Mouse (Mus musculus): ENCODE measurements at regions not wholly inside any gene's neighbourhood (a gene's known extent, or its start where the extent isn't known, plus 50 kb on each side); places are given as distances from the start of the nearest gene placed in this dataset.

DNA sequence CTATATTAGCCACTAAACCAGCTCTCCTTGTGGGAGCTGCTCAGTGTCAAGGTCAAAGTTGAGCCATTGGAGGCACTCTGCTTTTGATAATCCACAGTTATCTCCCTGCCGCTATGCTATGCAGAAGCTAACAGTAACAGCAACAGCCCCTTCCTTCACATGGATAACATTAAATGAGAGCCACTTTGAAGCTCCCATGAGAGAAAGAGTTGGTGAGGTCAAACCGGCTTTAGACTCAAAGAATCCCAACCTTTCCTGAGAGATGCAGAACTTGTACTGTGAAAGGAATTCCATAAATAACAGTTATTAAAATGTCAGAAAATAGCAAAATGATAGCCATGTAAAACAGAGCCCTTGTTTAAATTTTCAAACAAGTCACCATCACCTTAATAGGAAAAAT lies 316.1 kb upstream of the Gm9747 start:
- no peak for DNase-seq (ENCODE audit: extremely low spot score, low spot score)
- 72% methylated on average over 2 of the region's 2 CpGs for WGBS

DNA sequence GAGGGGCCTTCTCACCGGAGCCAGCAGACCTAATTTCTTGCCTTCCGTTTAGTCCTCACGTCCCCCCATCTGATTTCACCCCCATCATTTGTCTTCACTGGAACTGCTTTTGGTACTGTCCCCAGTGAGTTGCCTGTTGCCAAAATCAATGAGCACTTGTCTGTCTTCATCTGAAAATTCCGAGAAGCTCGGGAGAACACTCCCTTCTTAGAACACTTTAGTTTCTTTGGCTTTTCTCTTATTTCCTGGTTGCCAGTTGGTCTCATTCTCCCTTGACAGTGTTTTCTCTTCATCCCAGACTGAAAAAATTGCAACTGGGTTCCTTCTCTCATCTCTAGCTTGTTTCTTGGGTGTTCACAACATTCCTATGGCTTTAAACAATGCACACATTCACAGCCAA lies 305.2 kb upstream of the Gm9747 start:
- no peak overlapping the region for H3K4me3 ChIP-seq
- no peak overlapping the region for H3K27ac ChIP-seq
- WGBS: 88% methylated on average over 5 of the region's 5 CpGs
- no peaks in the 10 kb centered on the region for H3K4me1 ChIP-seq
- H3K27me3 ChIP-seq (ENCODE audit: poor library complexity, severe bottlenecking): no peaks in the 10 kb centered on the region
- H3K9me3 ChIP-seq: no peaks in the 10 kb centered on the region
- no peaks in the 10 kb centered on the region for H3K36me3 ChIP-seq (replicated peaks)
- DNase-seq (ENCODE audit: extremely low spot score, low spot score): no peak

More for the DNA sequence above, 316.1 kb upstream of the Gm9747 start:
- Histone ChIP-seq H3K27me3 (ENCODE audit: poor library complexity, severe bottlenecking) (no peaks in the 10 kb centered on the region), H3K36me3 (replicated peaks) (no peaks in the 10 kb centered on the region), H3K9me3 (no peaks in the 10 kb centered on the region), H3K27ac (no peak overlapping the region), H3K4me1 (no peaks in the 10 kb centered on the region), H3K4me3 (no peak overlapping the region)

DNA sequence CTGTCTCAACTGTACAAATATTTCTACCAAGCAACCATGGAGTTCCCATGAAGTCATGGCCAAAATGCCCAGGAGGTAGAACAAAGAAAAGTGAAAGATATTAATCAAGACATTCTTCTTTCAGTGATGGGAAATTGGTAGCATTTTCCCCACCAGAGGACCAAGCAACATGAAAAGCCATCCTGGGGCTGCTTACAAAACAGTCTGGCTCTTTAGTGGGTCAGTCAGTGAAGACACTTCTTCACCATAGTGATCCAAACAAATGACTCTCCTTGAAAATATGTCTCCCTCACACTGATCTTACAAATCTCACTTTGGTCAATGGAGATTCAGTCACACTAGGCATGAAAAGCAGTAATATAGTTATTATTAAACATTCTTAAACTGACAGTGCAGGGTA lies 299.8 kb upstream of the Gm9747 start:
- no peaks in the 10 kb centered on the region for H3K4me1 ChIP-seq
- no peak overlapping the region for H3K27ac ChIP-seq
- no peak overlapping the region for H3K4me3 ChIP-seq
- no peaks in the 10 kb centered on the region for H3K36me3 ChIP-seq (replicated peaks)
- DNase-seq (ENCODE audit: extremely low spot score, low spot score): no peak
- no peaks in the 10 kb centered on the region for H3K27me3 ChIP-seq (ENCODE audit: poor library complexity, severe bottlenecking)
- H3K9me3 ChIP-seq: no peaks in the 10 kb centered on the region

DNA sequence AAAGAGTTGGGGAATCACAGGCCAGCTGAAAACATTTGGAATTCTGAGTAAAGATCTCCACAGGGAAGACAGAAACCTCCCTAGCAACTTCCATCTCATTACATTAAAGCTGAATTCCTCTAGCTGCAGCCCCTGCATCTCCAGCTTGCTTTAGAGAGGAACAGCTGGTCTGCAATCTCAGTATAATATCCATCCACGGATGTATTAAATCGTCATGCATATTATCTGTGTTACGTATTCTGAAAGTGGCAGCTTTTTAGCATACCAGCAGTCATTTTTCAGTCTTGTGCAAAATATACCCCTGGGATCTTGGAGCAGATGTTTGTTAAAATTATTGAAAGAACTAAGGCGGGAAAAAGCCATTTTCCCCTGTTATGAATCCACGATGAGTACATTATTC lies 287.7 kb upstream of the Gm9747 start:
- Histone ChIP-seq H3K27me3 (ENCODE audit: poor library complexity, severe bottlenecking) (no peaks in the 10 kb centered on the region), H3K9me3 (no peaks in the 10 kb centered on the region), H3K27ac (no peak overlapping the region), H3K4me3 (no peak overlapping the region), H3K36me3 (replicated peaks) (no peaks in the 10 kb centered on the region), H3K4me1 (no peaks in the 10 kb centered on the region)
- no peak for DNase-seq (ENCODE audit: extremely low spot score, low spot score)
- WGBS: 88% methylated on average over 5 of the region's 5 CpGs

DNA sequence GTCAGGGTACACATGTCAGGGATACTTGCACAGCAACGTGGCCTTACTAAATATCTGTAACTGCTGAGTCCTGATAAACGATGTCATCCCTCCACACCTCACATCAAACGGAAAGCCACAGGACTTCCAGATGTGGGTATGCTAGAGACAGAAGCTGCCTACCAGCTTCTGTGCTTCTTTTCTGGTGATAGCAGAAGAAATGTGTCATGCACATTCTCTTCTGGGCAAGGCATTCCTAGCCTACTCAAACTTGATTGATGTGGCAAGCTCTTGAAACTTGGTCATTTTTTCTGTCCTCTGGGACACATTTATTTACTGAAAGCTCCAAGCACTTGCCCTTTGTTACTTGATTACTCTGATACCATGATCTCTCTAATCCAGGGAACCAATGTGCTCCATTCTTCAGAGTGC lies 282.8 kb upstream of the Gm9747 start:
- 77% methylated on average over 3 of the region's 3 CpGs for WGBS
- Histone ChIP-seq H3K27ac (no peak overlapping the region), H3K9me3 (no peaks in the 10 kb centered on the region), H3K36me3 (replicated peaks) (no peaks in the 10 kb centered on the region), H3K4me3 (no peak overlapping the region), H3K27me3 (ENCODE audit: poor library complexity, severe bottlenecking) (no peaks in the 10 kb centered on the region), H3K4me1 (peaks cover 18% of the 10 kb centered on the region)
- DNase-seq (ENCODE audit: extremely low spot score, low spot score): no peak

DNA sequence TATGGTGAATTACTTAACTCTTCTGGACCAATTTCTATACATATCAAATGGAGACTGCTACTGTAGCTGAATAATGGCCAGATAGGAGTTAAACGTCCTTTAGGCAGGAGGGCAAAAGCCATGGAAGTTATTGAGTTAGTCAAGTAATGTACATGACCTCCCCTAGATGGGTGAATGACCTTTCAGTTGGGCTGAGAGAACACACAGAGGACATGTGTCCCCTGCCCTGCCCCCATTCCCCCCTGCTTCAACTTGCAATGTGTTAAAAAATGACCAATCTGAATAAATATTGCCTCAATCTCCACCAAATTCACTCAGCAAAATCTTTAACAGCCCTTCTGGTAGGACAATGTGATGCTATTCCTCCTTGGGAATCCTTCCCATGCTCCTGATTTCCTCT lies 282.1 kb upstream of the Gm9747 start:
- Histone ChIP-seq H3K36me3 (replicated peaks) (no peaks in the 10 kb centered on the region), H3K4me3 (no peak overlapping the region), H3K27ac (no peak overlapping the region), H3K4me1 (peaks cover 18% of the 10 kb centered on the region), H3K27me3 (ENCODE audit: poor library complexity, severe bottlenecking) (no peaks in the 10 kb centered on the region), H3K9me3 (no peaks in the 10 kb centered on the region)
- DNase-seq (ENCODE audit: extremely low spot score, low spot score): no peak
- 75% methylated on average over 1 of the region's 1 CpGs for WGBS

DNA sequence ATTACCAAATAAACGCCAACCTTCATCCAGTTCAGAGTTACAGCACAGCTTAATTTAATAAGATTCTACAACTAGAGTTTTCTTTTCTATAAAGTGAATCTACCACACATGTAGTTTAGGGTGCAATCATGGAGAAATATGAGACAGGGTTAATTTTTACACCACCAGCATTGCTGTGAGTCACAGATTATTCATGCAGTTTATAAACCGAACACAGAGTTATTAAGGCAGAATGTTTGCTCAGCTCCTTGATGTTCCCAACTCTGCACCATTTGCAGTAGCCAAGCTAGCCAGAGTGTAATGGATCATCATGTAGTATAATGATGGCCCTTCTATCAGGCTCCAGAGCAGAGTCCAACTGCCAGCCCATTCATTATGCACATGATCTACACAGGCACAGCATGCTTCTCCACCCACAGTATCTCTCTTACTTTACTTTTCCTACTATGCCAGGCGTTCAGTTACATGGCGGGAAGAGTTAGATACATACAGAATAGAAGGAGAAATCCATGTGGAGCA lies 281.4 kb upstream of the Gm9747 start:
- 91% methylated on average over 4 of the region's 4 CpGs for WGBS
- H3K4me3 ChIP-seq: no peak overlapping the region

DNA sequence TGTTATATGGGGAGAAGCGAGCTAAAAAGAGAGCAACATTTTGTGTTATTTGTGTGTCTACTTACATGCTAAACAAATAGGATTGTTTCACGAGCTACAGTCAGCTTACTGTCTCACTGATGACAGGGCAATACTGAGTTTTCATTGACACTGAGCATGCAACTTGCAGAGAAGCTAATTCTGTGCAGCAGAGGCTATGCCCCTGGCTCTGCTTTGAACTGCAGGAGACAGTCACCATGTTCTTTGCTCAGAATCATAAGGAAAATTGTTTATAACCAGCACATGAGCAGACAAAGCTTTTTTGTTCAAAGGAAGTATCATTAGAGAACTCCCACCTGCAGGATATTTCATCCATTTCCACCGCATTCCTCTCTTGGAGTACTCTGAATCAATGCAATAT lies 280.8 kb upstream of the Gm9747 start:
- Histone ChIP-seq H3K36me3 (replicated peaks) (no peaks in the 10 kb centered on the region), H3K4me1 (peaks cover 18% of the 10 kb centered on the region), H3K9me3 (no peaks in the 10 kb centered on the region), H3K27ac (no peak overlapping the region), H3K27me3 (ENCODE audit: poor library complexity, severe bottlenecking) (no peaks in the 10 kb centered on the region), H3K4me3 (no peak overlapping the region)
- WGBS: 73% methylated on average over 3 of the region's 3 CpGs
- DNase-seq (ENCODE audit: extremely low spot score, low spot score): no peak

More for the DNA sequence above, 281.4 kb upstream of the Gm9747 start:
- no peaks in the 10 kb centered on the region for H3K9me3 ChIP-seq
- peaks cover 18% of the 10 kb centered on the region for H3K4me1 ChIP-seq
- no peak for DNase-seq (ENCODE audit: extremely low spot score, low spot score)
- no peaks in the 10 kb centered on the region for H3K27me3 ChIP-seq (ENCODE audit: poor library complexity, severe bottlenecking)
- no peak overlapping the region for H3K27ac ChIP-seq
- H3K36me3 ChIP-seq (replicated peaks): no peaks in the 10 kb centered on the region

DNA sequence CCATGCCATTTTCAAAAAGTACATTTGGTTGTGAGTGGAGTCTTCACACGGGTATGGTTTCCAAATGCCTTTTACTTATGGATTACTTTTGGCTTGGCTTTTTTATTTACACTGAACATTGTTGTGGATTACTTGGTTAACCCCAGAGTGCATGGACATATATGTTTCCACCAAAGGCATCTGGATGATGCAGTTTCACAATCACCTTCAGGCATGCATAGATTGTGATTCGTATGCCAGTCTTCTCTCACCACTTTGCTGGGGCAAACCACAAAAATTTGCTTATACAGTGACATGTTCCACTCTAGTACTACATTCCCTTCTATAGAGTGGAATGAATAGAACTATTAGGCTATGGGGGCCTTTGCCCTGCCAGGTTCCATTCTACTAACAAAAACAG lies 278.4 kb upstream of the Gm9747 start:
- no peaks in the 10 kb centered on the region for H3K27me3 ChIP-seq (ENCODE audit: poor library complexity, severe bottlenecking)
- no peak overlapping the region for H3K4me3 ChIP-seq
- no peaks in the 10 kb centered on the region for H3K9me3 ChIP-seq
- 75% methylated on average over 2 of the region's 2 CpGs for WGBS
- no peaks in the 10 kb centered on the region for H3K36me3 ChIP-seq (replicated peaks)
- peaks cover 18% of the 10 kb centered on the region for H3K4me1 ChIP-seq
- H3K27ac ChIP-seq: no peak overlapping the region
- DNase-seq (ENCODE audit: extremely low spot score, low spot score): no peak

DNA sequence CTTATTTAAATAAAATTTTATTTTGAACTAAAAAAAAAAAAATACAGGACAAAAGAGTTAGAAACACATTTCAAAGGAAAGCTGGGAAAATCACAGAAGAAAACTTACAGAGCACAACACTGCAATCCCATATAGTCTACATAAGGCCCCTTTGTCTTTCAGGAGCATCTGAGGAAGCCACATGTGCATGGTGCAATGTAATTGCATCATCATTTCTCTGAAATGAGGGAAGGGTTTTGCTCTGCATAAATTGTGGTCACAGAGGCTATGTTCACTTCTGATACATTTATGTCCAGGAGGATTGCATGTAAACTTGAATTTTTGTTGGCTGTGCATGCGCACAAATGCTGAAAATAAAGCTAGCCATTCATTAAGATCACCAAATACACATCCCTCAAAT lies 265.9 kb upstream of the Gm9747 start:
- H3K27me3 ChIP-seq (ENCODE audit: poor library complexity, severe bottlenecking): no peaks in the 10 kb centered on the region
- 91% methylated on average over 1 of the region's 1 CpGs for WGBS
- no peak overlapping the region for H3K27ac ChIP-seq

DNA sequence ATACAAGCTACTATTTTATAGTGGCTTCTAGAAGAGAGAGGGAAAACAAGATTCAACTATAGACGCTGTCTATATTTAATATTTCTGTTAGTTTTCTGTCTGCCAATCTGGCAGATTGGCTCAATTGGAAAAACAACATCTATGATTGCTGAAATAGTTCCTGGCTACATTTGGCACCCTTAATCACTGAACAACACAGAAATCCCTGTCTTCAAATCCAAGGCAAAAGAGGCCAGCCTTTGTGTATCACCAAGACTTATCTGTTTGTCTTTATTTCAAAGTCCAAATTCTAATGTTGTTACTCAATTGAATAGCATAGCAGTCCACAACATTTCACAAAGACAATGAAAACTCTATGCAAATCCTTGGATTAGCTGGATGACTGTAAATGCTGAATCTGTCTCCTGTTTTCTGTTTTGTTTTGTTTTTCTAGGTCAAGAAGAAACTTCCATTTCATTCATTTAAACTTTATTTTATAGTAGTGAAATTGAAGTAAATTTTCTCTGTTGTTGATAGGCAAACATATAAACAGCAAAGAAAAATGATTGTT lies 265.1 kb upstream of the Gm9747 start:
- WGBS: 84% methylated on average over 1 of the region's 1 CpGs

More for the DNA sequence above, 265.9 kb upstream of the Gm9747 start:
- H3K4me3 ChIP-seq: no peak overlapping the region
- no peak for DNase-seq (ENCODE audit: extremely low spot score, low spot score)
- H3K36me3 ChIP-seq (replicated peaks): no peaks in the 10 kb centered on the region
- peaks cover 4% of the 10 kb centered on the region for H3K4me1 ChIP-seq
- H3K9me3 ChIP-seq: no peaks in the 10 kb centered on the region

DNA sequence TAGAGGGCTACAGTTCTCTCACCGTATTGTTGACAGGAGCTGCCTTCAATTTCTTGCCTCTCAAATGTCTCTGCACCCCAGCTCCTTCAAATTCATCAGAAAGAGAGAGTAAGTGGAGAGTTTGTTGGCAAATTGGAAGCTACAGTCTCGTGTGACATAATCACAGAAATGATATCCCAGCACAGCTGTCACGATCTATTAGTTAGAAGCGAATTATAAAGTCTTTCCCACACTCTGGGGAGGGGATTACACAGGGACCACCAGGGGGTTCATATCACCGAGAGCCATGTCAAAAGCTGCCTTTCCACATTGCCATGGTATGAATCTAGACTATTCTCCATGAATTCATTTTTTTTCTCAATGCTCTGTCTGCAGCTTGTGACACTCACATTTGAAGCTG lies 260.3 kb upstream of the Gm9747 start:
- no peak overlapping the region for H3K27ac ChIP-seq
- WGBS: 84% methylated on average over 5 of the region's 5 CpGs
- no peak for DNase-seq (ENCODE audit: extremely low spot score, low spot score)
- H3K27me3 ChIP-seq (ENCODE audit: poor library complexity, severe bottlenecking): no peaks in the 10 kb centered on the region
- H3K4me1 ChIP-seq: no peaks in the 10 kb centered on the region; the same call in 1 of the 2 replicates
- H3K9me3 ChIP-seq: no peaks in the 10 kb centered on the region
- no peak overlapping the region for H3K4me3 ChIP-seq
- H3K36me3 ChIP-seq (replicated peaks): no peaks in the 10 kb centered on the region

More for the DNA sequence above, 265.1 kb upstream of the Gm9747 start:
- H3K27ac ChIP-seq: no peak overlapping the region
- no peak overlapping the region for H3K4me3 ChIP-seq
- H3K4me1 ChIP-seq: no peaks in the 10 kb centered on the region; the same call in none of the 2 replicates
- H3K27me3 ChIP-seq (ENCODE audit: poor library complexity, severe bottlenecking): no peaks in the 10 kb centered on the region
- no peak for DNase-seq (ENCODE audit: extremely low spot score, low spot score)
- no peaks in the 10 kb centered on the region for H3K9me3 ChIP-seq
- no peaks in the 10 kb centered on the region for H3K36me3 ChIP-seq (replicated peaks)

DNA sequence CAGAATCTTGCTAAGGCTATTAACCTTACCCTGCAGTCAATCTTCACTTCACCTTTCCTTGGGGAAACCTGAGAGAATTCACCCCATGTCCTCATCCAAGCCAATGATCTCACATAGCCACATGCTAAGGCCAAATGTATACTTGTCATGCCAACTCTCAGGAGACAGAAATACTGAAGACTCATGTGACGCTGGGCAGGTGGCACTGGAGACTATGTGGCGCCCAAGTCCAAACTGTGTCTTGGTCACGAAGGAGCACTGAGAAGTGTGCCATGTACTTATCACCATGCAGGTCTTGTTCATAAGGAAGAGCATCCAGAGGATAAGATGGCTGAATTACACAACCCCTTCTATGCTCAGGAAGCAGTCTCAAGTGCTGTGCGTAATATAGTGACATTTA lies 259.4 kb upstream of the Gm9747 start:
- no peaks in the 10 kb centered on the region for H3K27me3 ChIP-seq (ENCODE audit: poor library complexity, severe bottlenecking)
- WGBS: 94% methylated on average over 4 of the region's 4 CpGs
- DNase-seq (ENCODE audit: extremely low spot score, low spot score): no peak
- H3K4me3 ChIP-seq: no peak overlapping the region
- no peaks in the 10 kb centered on the region for H3K4me1 ChIP-seq
- no peaks in the 10 kb centered on the region for H3K36me3 ChIP-seq (replicated peaks)
- no peak overlapping the region for H3K27ac ChIP-seq
- no peaks in the 10 kb centered on the region for H3K9me3 ChIP-seq

DNA sequence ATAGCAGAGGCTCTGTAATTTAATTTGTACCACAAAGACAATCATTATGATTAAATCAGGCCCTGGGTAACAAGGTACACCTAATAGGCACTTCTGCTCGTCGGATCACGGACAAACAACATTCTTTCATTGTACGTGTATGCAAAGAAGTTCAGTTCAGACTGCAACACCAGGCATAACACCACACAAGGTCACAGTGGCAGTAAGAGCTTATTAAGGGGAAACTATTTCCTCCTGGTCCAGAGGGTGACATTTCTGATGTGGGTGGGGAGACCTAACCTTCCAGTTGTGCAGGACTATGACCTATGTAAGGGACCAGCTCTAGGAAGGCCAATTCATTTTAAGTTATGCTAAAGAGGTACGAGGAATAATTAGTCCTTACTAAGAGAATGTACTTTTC lies 225.0 kb upstream of the Gm9747 start:
- no peak overlapping the region for H3K4me3 ChIP-seq
- H3K27me3 ChIP-seq (ENCODE audit: poor library complexity, severe bottlenecking): no peaks in the 10 kb centered on the region
- WGBS: 80% methylated on average over 5 of the region's 5 CpGs
- DNase-seq (ENCODE audit: extremely low spot score, low spot score): no peak
- no peaks in the 10 kb centered on the region for H3K9me3 ChIP-seq
- no peak overlapping the region for H3K27ac ChIP-seq
- no peaks in the 10 kb centered on the region for H3K36me3 ChIP-seq (replicated peaks)
- H3K4me1 ChIP-seq: no peaks in the 10 kb centered on the region
